12 mouse cellular contexts compared by ENCODE assay signal in the genomic region with DNA sequence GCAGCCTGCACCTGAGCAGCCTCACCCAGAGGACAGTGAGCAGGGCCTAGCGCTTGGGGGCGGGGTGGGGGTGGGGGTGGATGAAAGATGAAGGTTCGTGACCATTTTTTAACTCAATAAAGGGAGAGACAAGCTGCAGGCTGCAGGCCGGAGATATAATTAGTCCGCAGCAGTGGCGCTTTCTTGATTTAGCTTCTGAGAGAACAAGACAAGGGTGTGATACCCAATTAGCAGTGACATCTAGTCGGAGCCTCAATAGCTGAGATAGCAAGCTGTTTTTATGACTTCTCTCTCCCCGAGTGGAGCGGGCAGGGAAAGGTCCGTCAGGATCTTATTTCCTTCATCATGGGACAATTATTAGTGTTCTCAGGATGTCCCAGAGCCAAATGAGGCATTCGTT. TPM values are rescaled to one million over a fixed set of nuclear protein-coding genes. Genes with fewer than 3 reads are reported as not detected.
A peak's percentile ranks its signal among the peaks of the same experiment; 100 is the strongest.
DNase-seq lines count a peak whose midpoint lies in the region; ATAC-seq lines count a peak whose summit lies in the region.
"Had no signal": no experiment of that assay in that cellular context is flagged by ENCODE, and none has a peak within 500 bp of the region (broad histone marks: within the 10 kb centered on the region; RNA-seq: fewer than 3 reads in every experiment).

No protein-coding gene starts in this region.

- peaks cover 56% of the 10 kb centered on the region for H3K27me3 ChIP-seq in limb, embryonic 12.5 days
- peaks cover 65% of the 10 kb centered on the region for H3K27me3 ChIP-seq in limb, embryonic 10.5 days (ENCODE audit: low read depth, poor library complexity, severe bottlenecking)
- 0 out of 2 replicates have a peak, but pooled peaks cover 3% of the 10 kb centered on the region for H3K27me3 ChIP-seq in hindbrain, embryonic 12.5 days
- peaks cover 57% of the 10 kb centered on the region for H3K27me3 ChIP-seq in midbrain, embryonic 12.5 days

- H3K4me2 ChIP-seq in limb, embryonic 12.5 days = no peak overlapping the region
- H3K4me2 ChIP-seq in hindbrain, embryonic 12.5 days (replicated peaks) = peak overlapping the region; percentile 37
- peak overlapping the region; percentile 37 for H3K4me2 ChIP-seq in midbrain, embryonic 12.5 days (replicated peaks)

- no peak for ATAC-seq in limb, embryonic 12.5 days (ENCODE audit: insufficient number of reproducible peaks, insufficient read depth, low FRiP score, low TSS enrichment, low read depth)
- no peak for ATAC-seq in hindbrain, embryonic 12.5 days (ENCODE audit: low FRiP score)
- ATAC-seq in midbrain, embryonic 12.5 days (ENCODE audit: low FRiP score, low read depth) = no peak

- 0 out of 2 replicates have a peak overlapping the region, but pooled peaks have one; percentile 23 for H3K9ac ChIP-seq in limb, embryonic 12.5 days (replicated peaks)
- no peak overlapping the region for H3K9ac ChIP-seq in hindbrain, embryonic 12.5 days
- H3K9ac ChIP-seq in midbrain, embryonic 12.5 days (replicated peaks) = peak overlapping the region; percentile 28; the same call in 1 of the 2 replicates

- H3K4me1 ChIP-seq in limb, embryonic 12.5 days (replicated peaks) = peaks cover 56% of the 10 kb centered on the region
- peaks cover 65% of the 10 kb centered on the region for H3K4me1 ChIP-seq in limb, embryonic 10.5 days
- peaks cover 94% of the 10 kb centered on the region for H3K4me1 ChIP-seq in hindbrain, embryonic 12.5 days
- H3K4me1 ChIP-seq in midbrain, embryonic 12.5 days = peaks cover 96% of the 10 kb centered on the region

- no peak overlapping the region for H3K27ac ChIP-seq in limb, embryonic 12.5 days
- H3K27ac ChIP-seq in limb, embryonic 10.5 days = no peak overlapping the region
- peak overlapping the region; percentile 80 for H3K27ac ChIP-seq in hindbrain, embryonic 12.5 days
- H3K27ac ChIP-seq in midbrain, embryonic 12.5 days (replicated peaks) = peak overlapping the region; percentile 56

- no peaks in the 10 kb centered on the region for H3K9me3 ChIP-seq in limb, embryonic 12.5 days
- no peaks in the 10 kb centered on the region for H3K9me3 ChIP-seq in limb, embryonic 10.5 days (replicated peaks)
- no peaks in the 10 kb centered on the region for H3K9me3 ChIP-seq in hindbrain, embryonic 12.5 days (replicated peaks)
- no peaks in the 10 kb centered on the region for H3K9me3 ChIP-seq in midbrain, embryonic 12.5 days

- DNase-seq in limb, embryonic 10.5 days (ENCODE audit: low spot score) = no peak
- peak; percentile 49 for DNase-seq in retina, postnatal 1 day
- DNase-seq in adipocyte (ENCODE audit: low spot score) = no peak
- DNase-seq in left cerebral cortex, adult 18-20 months (ENCODE audit: low spot score in 2 of 2) = no peak
- DNase-seq in urinary bladder, postnatal 36 days (ENCODE audit: low spot score in 2 of 2) = no peak
- DNase-seq: gastrocnemius, postnatal 10 days; right cerebral cortex, adult 18-20 months; thymus, postnatal 14 days had no signal

- 22% methylated on average over 11 of the region's 11 CpGs for WGBS in limb, embryonic 12.5 days
- WGBS in limb, embryonic 10.5 days = 35% methylated on average over 11 of the region's 11 CpGs
- 35% methylated on average over 11 of the region's 11 CpGs for WGBS in hindbrain, embryonic 12.5 days
- 39% methylated on average over 11 of the region's 11 CpGs for WGBS in midbrain, embryonic 12.5 days

- H3K4me3 ChIP-seq in limb, embryonic 12.5 days (replicated peaks) = no peak overlapping the region
- no peak overlapping the region for H3K4me3 ChIP-seq in limb, embryonic 10.5 days
- peak overlapping the region; percentile 10; the same call in 1 of the 2 replicates for H3K4me3 ChIP-seq in hindbrain, embryonic 12.5 days
- 0 out of 2 replicates have a peak overlapping the region, but pooled peaks have one; percentile 3 for H3K4me3 ChIP-seq in midbrain, embryonic 12.5 days

- H3K36me3 ChIP-seq in limb, embryonic 12.5 days = no peaks in the 10 kb centered on the region
- H3K36me3 ChIP-seq in limb, embryonic 10.5 days = peaks cover 3% of the 10 kb centered on the region; the same call in 1 of the 2 replicates
- H3K36me3 ChIP-seq in hindbrain, embryonic 12.5 days = 0 out of 2 replicates have a peak, but pooled peaks cover 4% of the 10 kb centered on the region
- H3K36me3 ChIP-seq in midbrain, embryonic 12.5 days = no peaks in the 10 kb centered on the region; the same call in 1 of the 2 replicates

RNA-seq across cellular contexts. Expression of a gene that starts 7.2 kb away (rescaled TPM):
- 1.7 and 2.1 TPM in 2 replicates for polyA plus RNA-seq in limb, embryonic 12.5 days (2016; fragmentation: Nextera tagmentation; extraction: Ambion mirVana)
- 1.4 and 1.9 TPM in 2 replicates for polyA plus RNA-seq in limb, embryonic 10.5 days (2016; fragmentation: Nextera tagmentation; extraction: Ambion mirVana)
- 9.4 and 9.9 TPM in 2 replicates for polyA plus RNA-seq in hindbrain, embryonic 12.5 days (2016; fragmentation: Nextera tagmentation; extraction: Ambion mirVana)
- polyA plus RNA-seq in midbrain, embryonic 12.5 days (2016; fragmentation: Nextera tagmentation; extraction: Ambion mirVana) = 9.4 and 10.2 TPM in 2 replicates
- 10 to 100 TPM; 10.9 to 11.0 TPM for total RNA-seq in left cerebral cortex, adult 18-20 months (2021)
- total RNA-seq: monocyte, adult 5-6 weeks had no signal

Comparison
In these comparisons a context has a peak if more than half of its experiments do, and no peak if none do; other contexts are left out.
1. H3K27ac ChIP-seq: peak in hindbrain, embryonic 12.5 days (single experiment) and midbrain, embryonic 12.5 days (single experiment); none in limb, embryonic 12.5 days (single experiment) and limb, embryonic 10.5 days (single experiment).
2. H3K4me3 ChIP-seq: peak in hindbrain, embryonic 12.5 days (single experiment) and midbrain, embryonic 12.5 days (single experiment); none in limb, embryonic 12.5 days (single experiment) and limb, embryonic 10.5 days (single experiment).